ENCODE assay signal across 19 mouse cellular contexts in genomic region chr4:105013718-105014117, GRCm38 (mm10).
DNase-seq lines count a peak whose midpoint lies in the region; TF ChIP-seq lines count a peak whose summit lies in the region.
"Had no signal": no experiment of that assay in that cellular context is flagged by ENCODE, and none has a peak within 500 bp of the region (broad histone marks: within the 10 kb centered on the region; RNA-seq: fewer than 3 reads in every experiment).

No protein-coding gene starts in this region.

- 0 out of 2 replicates have a peak overlapping the region, but pooled peaks have one; percentile 25 for H3K27ac ChIP-seq in layer of hippocampus, adult 2 months
- H3K27ac ChIP-seq in MEL (ENCODE audit: control insufficient read depth, low read depth, low read length): no peak overlapping the region
- H3K27ac ChIP-seq: embryonic facial prominence, embryonic 10.5 days; embryonic facial prominence, embryonic 12.5 days; forebrain, embryonic 13.5 days; forebrain, embryonic 15.5 days had no signal

- no peak for TF ChIP-seq RAD21 in MEL (IDR thresholded peaks at IDR 0.05; ENCODE audit: low read depth, low read length)

- no peak for TF ChIP-seq POLR2A in MEL (IDR thresholded peaks at IDR 0.05; ENCODE audit: control insufficient read depth in 1 of 2, insufficient read depth in 1 of 2, low read depth in 1 of 2, low read length in 2 of 2, poor library complexity in 1 of 2)

- TF ChIP-seq CTCF in layer of hippocampus, adult 2 months (conservative IDR thresholded peaks at IDR 0.05): no peak
- TF ChIP-seq CTCF in MEL (IDR thresholded peaks at IDR 0.05 in 2 of 3, conservative IDR thresholded peaks at IDR 0.05 in 1 of 3; ENCODE audit: control insufficient read depth in 1 of 3, insufficient read depth in 1 of 3, low read depth in 2 of 3, low read length in 3 of 3, poor library complexity in 1 of 3, severe bottlenecking in 1 of 3): no peak

- no peak overlapping the region for H3K4me3 ChIP-seq in layer of hippocampus, adult 2 months
- H3K4me3 ChIP-seq in MEL (ENCODE audit: control insufficient read depth in 1 of 2, insufficient read depth in 1 of 2, low read depth in 2 of 2, low read length in 2 of 2): no peak overlapping the region
- H3K4me3 ChIP-seq: embryonic facial prominence, embryonic 10.5 days; embryonic facial prominence, embryonic 12.5 days; forebrain, embryonic 13.5 days; forebrain, embryonic 15.5 days had no signal

- H3K27me3 ChIP-seq in MEL (ENCODE audit: control insufficient read depth in 1 of 2, insufficient read depth in 2 of 2, low read length in 2 of 2): no peaks in the 10 kb centered on the region; a peak in 1 of 4 replicates
- H3K27me3 ChIP-seq: embryonic facial prominence, embryonic 12.5 days; forebrain, embryonic 13.5 days; forebrain, embryonic 15.5 days had no signal

- H3K36me3 ChIP-seq in MEL (ENCODE audit: control insufficient read depth in 1 of 2, insufficient read depth in 2 of 2, low read length in 2 of 2): no peaks in the 10 kb centered on the region
- H3K36me3 ChIP-seq: embryonic facial prominence, embryonic 10.5 days; embryonic facial prominence, embryonic 12.5 days; forebrain, embryonic 15.5 days had no signal

- no peaks in the 10 kb centered on the region for H3K79me2 ChIP-seq in MEL (ENCODE audit: control insufficient read depth, insufficient read depth, low read length, poor library complexity)

- TF ChIP-seq EP300 in MEL (IDR thresholded peaks at IDR 0.05; ENCODE audit: low read depth in 1 of 2, low read length in 2 of 2): peak; percentile 25 to 60; a peak in 2 of 4 replicates

- no peaks in the 10 kb centered on the region for H3K9me3 ChIP-seq in MEL (replicated peaks; ENCODE audit: insufficient read depth, low read length)
- H3K9me3 ChIP-seq: embryonic facial prominence, embryonic 10.5 days; forebrain, embryonic 13.5 days; forebrain, embryonic 15.5 days had no signal

- no peak overlapping the region for H3K9ac ChIP-seq in MEL (ENCODE audit: control insufficient read depth, low read depth, low read length, poor library complexity, severe bottlenecking)
- H3K9ac ChIP-seq: embryonic facial prominence, embryonic 12.5 days; forebrain, embryonic 13.5 days; forebrain, embryonic 15.5 days; forebrain, postnatal 0 days had no signal

- H3K4me1 ChIP-seq in MEL (ENCODE audit: control insufficient read depth in 1 of 2, insufficient read depth in 2 of 2, low read length in 2 of 2): peaks cover 0 to 2% of the 10 kb centered on the region in 2 experiments; a peak in 1 of 4 replicates
- H3K4me1 ChIP-seq: embryonic facial prominence, embryonic 10.5 days; forebrain, embryonic 13.5 days; forebrain, embryonic 15.5 days had no signal

- no peak for DNase-seq in layer of hippocampus, adult 2 months (ENCODE audit: low spot score in 2 of 2)
- DNase-seq in layer of hippocampus, adult 9-10 months (ENCODE audit: low spot score): no peak
- DNase-seq in MEL (ENCODE audit: low read depth, low spot score) (peak; percentile 62), MEL-GATA-1-ER (ENCODE audit: extremely low read depth, low read depth) (peak; percentile 14)
- no peak for DNase-seq in thymus, postnatal 0 days (ENCODE audit: low spot score)
- DNase-seq in kidney, postnatal 25 days: no peak
- DNase-seq: adrenal gland, adult 2 months; adrenal gland, postnatal 10 days; adrenal gland, postnatal 25 days; cerebellum, adult 11-12 months; cerebellum, adult 2 months; cerebellum, adult 9-10 months; cerebellum, postnatal 10 days; cerebellum, postnatal 25 days; forebrain, postnatal 0 days had no signal

TF ChIP-seq in MEL, 35 proteins besides CTCF, POLR2A, EP300 and RAD21:
- TF ChIP-seq GATA1 (IDR thresholded peaks at IDR 0.05; ENCODE audit: low read depth, low read length): peak; percentile 26; the same call in 1 of the 2 replicates
- no peak for TF ChIP-seq CHD2 (IDR thresholded peaks at IDR 0.05; ENCODE audit: low read length)

Comparison
In these comparisons a context has a peak if more than half of its experiments do, and no peak if none do; other contexts are left out.
1. DNase-seq: peak in MEL (single experiment) and MEL-GATA-1-ER (single experiment); none in layer of hippocampus, adult 2 months (0 of 2), layer of hippocampus, adult 9-10 months (single experiment), thymus, postnatal 0 days (single experiment) and kidney, postnatal 25 days (0 of 2).